Mouse (Mus musculus): ENCODE measurements around the gene Car6. TPM values are rescaled to one million over a fixed set of nuclear protein-coding genes. Genes with fewer than 3 reads are reported as not detected.
A peak's percentile ranks its signal among the peaks of the same experiment; 100 is the strongest.

The Car6 gene
- polyA plus RNA-seq, 1 experiment from 2014 or later, result not detected

DNA sequence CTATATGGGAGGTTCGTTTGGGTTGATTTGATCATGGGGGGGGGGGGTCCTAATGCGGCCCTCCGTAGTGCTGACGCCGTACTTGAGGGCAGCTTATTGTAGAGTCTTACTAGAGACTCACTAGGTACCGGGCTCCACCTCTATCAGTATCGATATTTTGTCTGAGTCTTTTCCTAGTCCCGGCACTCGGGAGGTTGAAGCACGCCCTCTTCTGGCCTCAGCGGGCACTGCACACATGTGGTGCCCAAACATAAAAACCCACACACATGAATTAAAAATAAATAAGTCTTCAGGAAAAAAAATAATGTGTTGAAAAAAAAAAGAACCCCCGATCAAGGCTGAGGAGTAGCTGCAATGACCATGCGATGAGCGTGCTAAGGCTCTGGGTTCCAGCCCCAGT, 27.1 kb downstream of the Car6 start:
- no peaks in the 10 kb centered on the region for H3K4me1 ChIP-seq
- H3K27ac ChIP-seq, result no peak overlapping the region
- 93% methylated on average over 14 of the region's 14 CpGs for WGBS
- H3K4me2 ChIP-seq, result no peak overlapping the region
- H3K9me3 ChIP-seq, result no peaks in the 10 kb centered on the region
- no peak overlapping the region for H3K4me3 ChIP-seq (replicated peaks)
- H3K27me3 ChIP-seq (replicated peaks), result no peaks in the 10 kb centered on the region
- no peaks in the 10 kb centered on the region for H3K36me3 ChIP-seq
- ATAC-seq (ENCODE audit: insufficient read depth, low FRiP score, low read depth), result no peak
- H3K9ac ChIP-seq, result no peak overlapping the region

DNA sequence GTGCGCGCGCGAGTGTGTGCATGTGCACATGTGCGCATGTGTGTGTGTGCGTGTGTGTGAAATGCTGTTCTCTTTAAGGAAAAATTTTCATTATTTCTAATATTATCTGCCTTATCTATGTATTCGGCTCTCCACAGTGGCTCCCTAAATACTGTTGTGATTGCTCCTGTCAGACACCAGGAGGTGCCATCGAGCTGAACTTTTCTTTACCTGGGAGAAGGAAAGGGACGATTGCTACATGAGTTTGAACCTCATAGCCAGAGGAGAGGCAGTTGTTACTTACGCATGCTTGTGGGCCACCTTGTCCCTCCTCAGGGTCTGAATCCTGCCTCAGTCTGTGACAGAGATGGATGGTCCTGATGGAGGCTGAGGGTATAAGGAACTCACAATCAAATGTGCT, 27.9 kb downstream of the Car6 start:
- Histone ChIP-seq H3K4me1 (no peaks in the 10 kb centered on the region), H3K27me3 (replicated peaks) (no peaks in the 10 kb centered on the region), H3K9me3 (no peaks in the 10 kb centered on the region), H3K27ac (no peak overlapping the region), H3K36me3 (no peaks in the 10 kb centered on the region), H3K4me3 (replicated peaks) (no peak overlapping the region), H3K9ac (no peak overlapping the region), H3K4me2 (no peak overlapping the region)
- 49% methylated on average over 10 of the region's 10 CpGs for WGBS
- no peak for ATAC-seq (ENCODE audit: insufficient read depth, low FRiP score, low read depth)

DNA sequence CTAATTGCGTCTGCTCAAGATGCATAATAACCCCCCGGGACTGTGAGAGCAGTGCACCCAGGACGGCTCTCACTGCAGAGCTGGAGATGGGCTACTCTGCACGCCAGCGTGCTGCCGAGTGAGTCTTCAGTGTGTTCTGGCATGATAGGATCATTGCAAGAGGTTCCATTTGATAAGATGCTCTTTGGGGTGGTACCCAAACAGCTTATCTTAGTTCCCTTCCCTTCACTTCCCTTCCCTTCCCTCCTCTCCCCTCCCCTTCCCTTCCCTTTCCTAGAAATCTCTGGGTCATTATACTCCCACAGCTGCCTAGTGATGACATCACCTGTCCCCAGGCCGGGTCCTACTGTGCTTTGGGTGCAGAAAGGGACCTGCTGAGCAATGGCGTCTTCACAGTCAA, 29.0 kb downstream of the Car6 start:
- no peak; the same call in 1 of the 2 replicates for ATAC-seq (ENCODE audit: insufficient read depth, low FRiP score, low read depth)
- Histone ChIP-seq H3K27ac (no peak overlapping the region), H3K4me2 (no peak overlapping the region), H3K36me3 (no peaks in the 10 kb centered on the region), H3K4me3 (replicated peaks) (no peak overlapping the region), H3K4me1 (no peaks in the 10 kb centered on the region), H3K27me3 (replicated peaks) (no peaks in the 10 kb centered on the region), H3K9ac (no peak overlapping the region), H3K9me3 (no peaks in the 10 kb centered on the region)
- WGBS, result 76% methylated on average over 8 of the region's 8 CpGs

DNA sequence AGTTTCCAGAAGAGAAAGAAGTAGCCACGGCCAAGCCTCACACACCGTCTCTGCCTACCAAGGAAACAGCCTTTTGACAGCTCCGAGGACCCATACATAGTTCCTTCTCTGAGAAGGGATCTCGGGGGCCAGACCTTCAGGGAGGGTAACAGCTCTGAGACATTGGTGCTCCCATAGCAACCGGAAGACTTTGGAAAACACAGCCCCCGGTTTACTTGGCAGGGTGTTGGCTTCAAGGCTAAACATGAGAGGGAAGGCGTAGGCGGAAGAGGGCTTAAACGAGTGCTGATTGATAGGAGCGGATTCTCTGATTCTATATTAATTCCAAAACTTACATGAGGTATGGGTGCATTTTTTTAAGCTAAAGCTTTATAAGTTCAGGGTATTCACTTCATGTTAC, 32.7 kb downstream of the Car6 start:
- no peak overlapping the region for H3K4me2 ChIP-seq
- no peaks in the 10 kb centered on the region for H3K9me3 ChIP-seq
- H3K9ac ChIP-seq, result no peak overlapping the region
- no peak overlapping the region for H3K4me3 ChIP-seq (replicated peaks)
- ATAC-seq (ENCODE audit: insufficient read depth, low FRiP score, low read depth), result no peak
- no peaks in the 10 kb centered on the region for H3K36me3 ChIP-seq
- peaks cover 4% of the 10 kb centered on the region; the same call in 1 of the 2 replicates for H3K4me1 ChIP-seq
- no peaks in the 10 kb centered on the region for H3K27me3 ChIP-seq (replicated peaks)
- WGBS, result 62% methylated on average over 10 of the region's 10 CpGs
- no peak overlapping the region for H3K27ac ChIP-seq

DNA sequence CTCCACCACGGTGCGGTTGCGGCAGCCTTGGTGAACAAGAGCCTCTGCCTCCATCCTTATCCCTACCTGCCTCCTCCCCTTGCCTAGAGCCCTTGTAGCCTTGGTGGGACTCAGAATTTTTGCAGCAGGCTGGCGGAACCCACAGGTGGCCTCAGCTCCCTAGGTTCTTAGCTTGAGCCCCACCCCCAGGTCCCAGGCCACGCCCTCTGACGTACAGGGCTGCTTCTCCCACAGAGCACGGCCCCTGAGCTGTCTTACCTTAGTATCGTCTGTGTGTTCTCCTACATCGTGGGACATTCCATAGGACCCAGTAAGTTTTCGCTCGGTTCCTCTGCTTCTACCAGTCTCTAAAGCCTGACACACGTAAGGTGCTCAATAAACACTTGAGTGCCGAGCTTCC, 36.3 kb downstream of the Car6 start:
- Histone ChIP-seq H3K27me3 (replicated peaks) (no peaks in the 10 kb centered on the region), H3K9ac (no peak overlapping the region), H3K36me3 (no peaks in the 10 kb centered on the region), H3K27ac (no peak overlapping the region), H3K4me2 (peak overlapping the region; percentile 27), H3K9me3 (no peaks in the 10 kb centered on the region), H3K4me1 (peaks cover 4% of the 10 kb centered on the region; the same call in 1 of the 2 replicates), H3K4me3 (replicated peaks) (no peak overlapping the region)
- WGBS, result 31% methylated on average over 13 of the region's 13 CpGs
- ATAC-seq (ENCODE audit: insufficient read depth, low FRiP score, low read depth), result no peak

DNA sequence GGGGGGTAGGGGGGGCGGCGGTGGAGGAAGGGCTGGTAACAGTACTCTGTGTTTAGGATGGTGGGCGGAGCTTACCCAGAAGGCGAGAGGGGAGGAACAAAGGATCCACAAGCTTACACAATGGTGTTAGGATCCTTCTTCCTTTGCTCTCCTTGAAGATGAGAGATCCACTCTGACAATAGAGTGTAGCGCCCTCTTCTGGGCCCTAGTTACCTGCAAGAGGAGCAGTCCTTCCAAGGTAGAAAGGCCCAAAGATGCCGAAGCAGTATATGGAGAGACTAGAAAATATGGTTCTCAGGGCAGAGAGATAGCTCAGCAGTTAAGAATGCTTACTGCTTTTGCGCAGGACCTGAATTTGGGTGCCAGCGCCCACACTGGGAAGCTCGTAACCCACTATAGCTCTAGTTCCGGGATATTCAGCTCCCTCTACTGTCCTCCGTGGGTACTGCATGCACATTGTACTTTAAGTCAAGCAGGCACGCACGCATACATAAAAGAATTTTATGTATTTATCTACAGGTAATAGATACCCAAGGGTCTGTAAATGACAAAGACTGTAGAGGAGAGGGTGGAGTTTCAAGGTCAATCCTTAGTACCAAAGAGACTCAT, 38.5 kb downstream of the Car6 start:
- 69% methylated on average over 13 of the region's 13 CpGs for WGBS
- no peaks in the 10 kb centered on the region for H3K9me3 ChIP-seq
- H3K4me3 ChIP-seq (replicated peaks), result no peak overlapping the region
- no peak for ATAC-seq (ENCODE audit: insufficient read depth, low FRiP score, low read depth)
- no peaks in the 10 kb centered on the region for H3K36me3 ChIP-seq
- H3K4me1 ChIP-seq, result peaks cover 4% of the 10 kb centered on the region; the same call in 1 of the 2 replicates
- H3K4me2 ChIP-seq, result no peak overlapping the region
- H3K27ac ChIP-seq, result no peak overlapping the region
- no peaks in the 10 kb centered on the region for H3K27me3 ChIP-seq (replicated peaks)
- H3K9ac ChIP-seq, result no peak overlapping the region

DNA sequence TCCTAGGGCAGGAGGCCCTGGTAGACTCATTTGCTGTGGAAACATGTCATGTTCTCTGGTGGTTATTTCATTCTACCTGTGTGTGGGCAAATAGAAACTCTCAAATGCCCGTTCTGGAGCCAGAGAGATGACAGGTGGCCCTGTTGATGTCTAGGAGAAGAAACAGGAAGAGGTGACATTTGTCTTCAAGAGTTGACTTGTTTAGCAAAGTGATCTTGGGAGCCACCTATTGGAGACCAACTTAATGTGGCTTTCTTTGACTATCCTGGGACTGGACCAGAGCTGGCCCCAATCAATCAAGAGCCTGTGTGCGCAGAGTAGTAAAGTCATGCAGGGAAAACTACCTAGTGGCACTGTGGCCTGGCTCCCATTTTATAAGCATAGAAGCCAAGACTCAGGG, 41.7 kb downstream of the Car6 start:
- H3K4me2 ChIP-seq, result no peak overlapping the region
- H3K36me3 ChIP-seq, result no peaks in the 10 kb centered on the region
- ATAC-seq (ENCODE audit: insufficient read depth, low FRiP score, low read depth), result no peak
- no peaks in the 10 kb centered on the region for H3K27me3 ChIP-seq (replicated peaks)
- no peaks in the 10 kb centered on the region for H3K9me3 ChIP-seq
- no peak overlapping the region for H3K4me3 ChIP-seq (replicated peaks)
- WGBS, result 70% methylated on average over 2 of the region's 2 CpGs
- H3K4me1 ChIP-seq, result no peaks in the 10 kb centered on the region
- no peak overlapping the region for H3K27ac ChIP-seq
- no peak overlapping the region for H3K9ac ChIP-seq

DNA sequence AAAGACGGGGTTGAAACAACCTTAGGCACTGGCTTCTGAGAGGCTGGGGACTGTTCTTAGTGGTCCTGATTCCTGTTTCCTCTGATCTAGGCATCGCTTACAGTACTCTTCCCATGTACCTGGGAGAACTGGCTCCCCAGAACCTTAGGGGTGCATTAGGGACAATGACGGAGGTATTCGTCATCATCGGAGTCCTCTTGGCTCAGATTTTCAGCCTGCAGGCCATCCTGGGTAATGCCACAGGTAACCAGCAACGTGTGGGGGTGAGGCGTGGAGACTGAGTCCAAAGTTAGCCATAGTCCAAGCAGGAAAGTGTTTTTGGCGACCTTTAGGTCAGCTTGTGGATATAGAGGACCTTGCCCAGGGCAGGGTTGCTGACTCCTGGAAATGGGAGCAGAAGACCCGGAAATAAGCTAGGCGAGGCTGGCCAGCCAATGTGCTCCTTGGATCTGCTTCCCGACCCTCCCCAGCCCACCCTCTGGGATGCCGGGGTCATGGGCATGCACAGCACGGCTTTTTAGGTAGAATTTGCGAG, 43.7 kb downstream of the Car6 start:
- Histone ChIP-seq H3K9ac (no peak overlapping the region), H3K36me3 (no peaks in the 10 kb centered on the region), H3K9me3 (no peaks in the 10 kb centered on the region), H3K4me1 (no peaks in the 10 kb centered on the region), H3K27ac (no peak overlapping the region), H3K4me2 (no peak overlapping the region), H3K27me3 (replicated peaks) (no peaks in the 10 kb centered on the region), H3K4me3 (replicated peaks) (no peak overlapping the region)
- 68% methylated on average over 14 of the region's 14 CpGs for WGBS
- no peak for ATAC-seq (ENCODE audit: insufficient read depth, low FRiP score, low read depth)

DNA sequence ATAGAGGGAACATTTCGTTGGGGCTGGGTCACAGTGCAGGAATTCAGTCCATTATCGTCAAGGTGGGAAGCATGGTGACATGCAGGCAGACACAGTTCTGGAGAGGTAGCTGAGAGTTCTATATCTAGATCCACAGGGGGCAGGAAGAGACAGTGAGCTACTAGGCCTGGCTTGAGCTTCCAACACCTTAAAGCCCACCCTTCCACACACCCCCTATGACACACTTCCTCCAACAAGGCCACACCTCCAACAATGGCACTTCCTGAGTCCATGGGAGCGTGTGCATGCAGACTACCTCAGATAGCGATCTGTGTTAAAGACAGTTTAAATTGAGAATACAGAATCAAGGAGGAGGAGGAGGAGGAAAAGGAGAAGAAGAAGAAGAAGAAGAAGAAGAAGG, 45.4 kb downstream of the Car6 start:
- no peak overlapping the region for H3K4me2 ChIP-seq
- no peak for ATAC-seq (ENCODE audit: insufficient read depth, low FRiP score, low read depth)
- H3K9ac ChIP-seq, result no peak overlapping the region
- H3K4me1 ChIP-seq, result no peaks in the 10 kb centered on the region
- no peak overlapping the region for H3K4me3 ChIP-seq (replicated peaks)
- H3K36me3 ChIP-seq, result no peaks in the 10 kb centered on the region
- H3K27ac ChIP-seq, result no peak overlapping the region
- WGBS, result 89% methylated on average over 4 of the region's 4 CpGs
- no peaks in the 10 kb centered on the region for H3K27me3 ChIP-seq (replicated peaks)
- H3K9me3 ChIP-seq, result no peaks in the 10 kb centered on the region

DNA sequence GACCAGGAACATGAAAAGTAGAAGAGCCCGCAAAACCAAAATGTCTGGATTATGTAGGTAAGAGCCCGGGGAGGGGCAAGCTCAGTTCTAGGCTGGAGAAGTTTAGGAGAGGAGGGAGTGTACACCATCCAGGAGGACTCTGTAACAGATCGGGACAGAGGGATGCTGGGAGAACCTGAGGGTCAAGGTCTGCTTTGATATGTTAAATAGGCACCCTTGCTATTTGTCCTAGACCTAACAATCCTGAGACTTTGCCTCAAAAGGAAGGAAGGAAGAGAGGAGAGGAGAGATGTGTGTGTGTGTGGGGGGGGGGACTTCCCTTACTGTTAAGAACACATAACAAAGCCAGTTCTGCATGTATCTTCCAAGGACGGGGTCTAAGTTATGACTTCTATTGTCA, 45.8 kb downstream of the Car6 start:
- no peak for ATAC-seq (ENCODE audit: insufficient read depth, low FRiP score, low read depth)
- Histone ChIP-seq H3K4me3 (replicated peaks) (no peak overlapping the region), H3K36me3 (no peaks in the 10 kb centered on the region), H3K4me2 (no peak overlapping the region), H3K27me3 (replicated peaks) (no peaks in the 10 kb centered on the region), H3K27ac (no peak overlapping the region), H3K9me3 (no peaks in the 10 kb centered on the region), H3K4me1 (no peaks in the 10 kb centered on the region), H3K9ac (no peak overlapping the region)
- WGBS, result 91% methylated on average over 4 of the region's 4 CpGs

DNA sequence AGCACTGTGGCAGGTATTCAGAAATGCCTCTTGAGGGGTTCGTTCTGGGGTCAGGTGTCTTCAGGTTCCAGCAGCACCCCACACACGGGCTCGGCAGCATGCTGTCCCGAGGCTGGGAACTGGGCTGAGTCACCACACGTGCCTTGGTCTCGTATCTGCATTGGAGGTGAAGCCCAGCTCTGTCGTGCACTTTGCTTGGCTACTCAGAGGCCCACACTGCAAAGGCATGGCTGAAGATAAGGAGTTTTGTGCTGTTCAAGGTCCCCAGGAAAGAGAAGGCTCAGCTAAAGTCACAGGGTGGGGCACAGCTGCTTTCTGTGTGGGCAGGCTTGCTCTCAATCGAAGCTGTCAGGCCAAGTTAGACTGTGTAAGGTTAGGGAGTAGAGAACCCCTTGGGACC, 48.6 kb downstream of the Car6 start:
- Histone ChIP-seq H3K27ac (peak overlapping the region; percentile 72), H3K4me3 (replicated peaks) (no peak overlapping the region)

DNA sequence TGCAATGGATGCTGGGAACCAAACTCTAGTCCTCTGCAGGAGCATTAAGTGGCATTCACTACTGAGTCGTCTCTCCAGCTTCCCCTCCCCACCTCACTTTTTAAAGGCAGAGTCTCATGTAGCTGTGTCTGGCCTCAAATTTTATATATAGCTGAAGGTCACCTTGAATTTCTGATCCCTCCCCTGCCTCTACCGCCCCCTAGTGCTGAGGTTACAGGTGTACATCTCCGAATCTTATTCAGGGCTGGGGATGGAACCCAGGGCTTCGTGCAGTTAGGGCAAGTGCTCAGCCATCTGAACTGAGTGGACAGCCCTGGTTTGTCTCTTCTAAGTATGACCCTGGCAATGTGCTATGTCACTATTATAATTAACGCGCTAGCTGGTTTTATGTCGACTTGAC, 50.1 kb downstream of the Car6 start:
- WGBS, result 75% methylated on average over 7 of the region's 7 CpGs
- no peak overlapping the region for H3K4me2 ChIP-seq

More for the DNA sequence above, 48.6 kb downstream of the Car6 start:
- ATAC-seq (ENCODE audit: insufficient read depth, low FRiP score, low read depth), result peak; percentile 86
- Histone ChIP-seq H3K9ac (no peak overlapping the region), H3K36me3 (no peaks in the 10 kb centered on the region), H3K27me3 (replicated peaks) (no peaks in the 10 kb centered on the region), H3K4me2 (no peak overlapping the region), H3K9me3 (no peaks in the 10 kb centered on the region), H3K4me1 (no peaks in the 10 kb centered on the region)
- 61% methylated on average over 8 of the region's 8 CpGs for WGBS

DNA sequence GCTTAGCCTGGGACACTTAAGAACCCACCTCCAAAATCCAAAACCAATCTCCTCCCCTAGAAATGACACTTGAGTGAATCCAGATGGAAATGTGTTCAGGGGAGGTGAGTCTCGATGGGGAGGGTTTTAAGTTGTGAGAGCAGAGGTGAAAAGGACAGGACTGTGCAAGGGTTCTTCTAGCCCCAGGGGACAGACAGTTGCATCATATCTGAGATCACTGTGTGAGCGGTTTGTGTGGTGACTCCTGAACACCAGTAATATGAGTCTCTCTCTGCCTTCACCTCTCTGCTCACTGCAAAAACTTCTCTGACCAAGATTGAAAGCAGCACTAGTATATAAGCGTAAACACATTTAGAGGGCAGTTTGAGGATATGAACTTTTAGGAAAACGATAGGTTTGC, 54.8 kb downstream of the Car6 start:
- Histone ChIP-seq H3K9me3 (no peaks in the 10 kb centered on the region), H3K9ac (no peak overlapping the region), H3K4me1 (no peaks in the 10 kb centered on the region), H3K4me2 (no peak overlapping the region), H3K36me3 (no peaks in the 10 kb centered on the region), H3K27me3 (replicated peaks) (no peaks in the 10 kb centered on the region), H3K27ac (no peak overlapping the region), H3K4me3 (replicated peaks) (no peak overlapping the region)
- no peak for ATAC-seq (ENCODE audit: insufficient read depth, low FRiP score, low read depth)
- WGBS, result 71% methylated on average over 4 of the region's 4 CpGs

More for the DNA sequence above, 50.1 kb downstream of the Car6 start:
- H3K4me1 ChIP-seq, result no peaks in the 10 kb centered on the region
- no peak overlapping the region for H3K9ac ChIP-seq
- H3K4me3 ChIP-seq (replicated peaks), result no peak overlapping the region
- H3K36me3 ChIP-seq, result no peaks in the 10 kb centered on the region
- H3K27ac ChIP-seq, result no peak overlapping the region
- H3K9me3 ChIP-seq, result no peaks in the 10 kb centered on the region
- ATAC-seq (ENCODE audit: insufficient read depth, low FRiP score, low read depth), result no peak
- H3K27me3 ChIP-seq (replicated peaks), result no peaks in the 10 kb centered on the region

All from stomach, embryonic 15.5 days (tissue).